Mouse (Mus musculus): Measurements from ENCODE around the gene Numa1.
"Not testable (repeated sequence)": the region's sequence is repeated elsewhere in the genome, so short reads cannot be mapped to it uniquely, and the experiment has no call there.

The Numa1 gene

DNA sequence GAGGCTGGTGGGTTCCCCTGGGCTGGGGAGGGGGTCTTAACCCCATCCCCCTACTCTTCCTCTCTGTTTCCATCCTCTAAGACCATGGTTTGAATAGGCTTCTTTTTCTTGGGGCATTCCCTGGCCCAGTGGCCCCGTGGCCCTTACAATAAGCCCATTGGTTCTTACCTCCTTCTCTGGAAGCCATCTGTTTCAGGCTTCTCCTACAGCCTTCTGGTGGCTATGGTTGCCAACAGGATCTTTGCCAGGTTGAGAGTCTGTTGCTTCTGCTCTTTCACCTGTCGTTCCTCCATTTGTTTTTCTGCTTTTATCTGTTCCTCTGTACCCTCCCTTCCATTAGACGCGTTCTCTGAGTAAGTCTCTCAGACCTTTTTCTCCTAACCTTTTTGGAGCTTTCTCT, 3.7 kb downstream of the Numa1 start:
- DNase-seq (ENCODE audit: low read depth), result no peak

DNA sequence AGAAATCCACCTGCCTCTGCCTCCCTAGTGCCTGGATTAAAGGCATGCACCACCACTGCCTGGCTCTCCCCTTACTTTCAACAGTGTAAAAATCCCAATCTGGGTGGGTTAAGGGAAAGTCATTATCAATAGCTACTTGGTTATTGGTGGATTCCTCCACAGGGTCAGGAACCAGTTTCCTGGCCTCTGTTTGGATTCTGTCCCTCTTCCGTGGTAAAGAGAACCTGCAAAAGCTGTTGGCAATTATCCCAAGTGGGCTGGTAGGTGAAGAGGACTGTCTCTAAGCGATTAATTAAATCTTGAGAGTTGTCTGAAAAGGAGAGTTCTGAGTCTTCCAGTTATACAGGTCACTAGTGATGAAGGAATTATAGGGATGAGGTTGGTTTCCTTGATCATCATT, 4.4 kb downstream of the Numa1 start:
- no peak for DNase-seq (ENCODE audit: low read depth)

GRCm38 (mm10) chr7:101939758-101940157, 5.8 kb downstream of the Numa1 start:
- DNase-seq (ENCODE audit: low read depth), result no peak

DNA sequence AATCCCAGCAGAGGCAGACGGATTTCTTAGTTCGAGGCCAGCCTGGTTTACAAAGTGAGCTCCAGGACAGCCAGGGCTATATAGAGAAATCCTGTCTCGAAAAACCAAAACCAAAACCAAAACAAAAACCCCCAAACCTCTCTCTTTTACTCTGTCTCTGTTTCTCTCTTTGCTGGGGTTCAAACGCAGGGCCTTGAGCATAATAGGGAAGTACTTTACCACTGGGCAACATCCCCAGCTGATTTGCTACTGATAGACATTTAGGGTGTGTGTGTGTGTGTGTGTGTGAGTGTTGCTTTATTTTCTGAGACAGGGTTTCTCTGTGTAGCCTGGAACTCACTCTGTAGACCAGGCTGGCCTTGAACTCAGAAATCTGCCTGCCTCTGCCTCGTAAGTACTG, 15.1 kb downstream of the Numa1 start:
- not testable (repeated sequence) for DNase-seq (ENCODE audit: low read depth)

GRCm38 (mm10) chr7:101951648-101952047, 17.7 kb downstream of the Numa1 start:
- no peak for DNase-seq (ENCODE audit: low read depth)

DNA sequence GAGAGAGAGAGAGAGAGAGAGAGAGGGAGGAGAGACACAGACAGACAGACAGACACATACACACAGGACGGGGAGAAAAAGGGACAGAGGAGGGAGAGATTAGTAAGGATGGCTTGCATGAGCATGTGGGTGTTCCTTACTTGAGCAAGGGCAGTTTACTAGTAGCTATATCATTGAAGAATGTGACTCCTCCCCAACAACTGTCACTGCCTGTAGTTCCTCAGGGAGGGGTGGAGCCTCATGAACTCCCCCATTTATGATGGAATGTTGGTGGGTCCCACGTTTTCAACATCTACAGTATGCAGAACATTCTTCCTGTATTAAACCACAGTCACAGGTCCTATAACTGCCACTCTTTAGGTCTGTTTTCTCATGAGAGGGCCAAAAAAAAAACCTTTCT, 18.2 kb downstream of the Numa1 start:
- no peak for DNase-seq (ENCODE audit: low read depth)

- no peak for DNase-seq (ENCODE audit: low read depth)
Measured at GRCm38 (mm10) chr7:101954163-101954562, 20.3 kb downstream of the Numa1 start.

GRCm38 (mm10) chr7:101955276-101955675, 21.4 kb downstream of the Numa1 start:
- no peak for DNase-seq (ENCODE audit: low read depth)

GRCm38 (mm10) chr7:101955862-101956261, 22.0 kb downstream of the Numa1 start:
- DNase-seq (ENCODE audit: low read depth), result no peak

DNA sequence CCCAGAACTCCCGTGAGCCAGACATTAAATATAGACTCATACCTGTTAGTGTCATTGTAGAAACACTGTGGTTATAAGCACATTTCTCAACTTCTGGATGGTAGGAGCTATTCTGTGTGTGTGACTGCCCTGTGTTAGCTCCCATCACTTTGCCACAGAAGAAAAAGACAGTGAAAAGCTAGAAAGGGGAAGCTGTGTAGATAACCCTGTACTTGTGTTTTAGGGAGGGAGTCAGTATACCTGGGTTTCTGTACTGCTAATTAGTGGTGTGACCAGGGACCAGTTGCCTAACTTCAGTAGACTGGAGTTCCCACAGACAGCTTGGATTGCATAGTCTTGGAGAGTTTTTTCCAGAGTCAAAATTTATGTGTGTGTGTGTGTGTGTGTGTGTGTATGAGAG, 22.6 kb downstream of the Numa1 start:
- DNase-seq (ENCODE audit: low read depth), result no peak

GRCm38 (mm10) chr7:101956911-101957310, 23.0 kb downstream of the Numa1 start:
- DNase-seq (ENCODE audit: low read depth), result no peak

DNA sequence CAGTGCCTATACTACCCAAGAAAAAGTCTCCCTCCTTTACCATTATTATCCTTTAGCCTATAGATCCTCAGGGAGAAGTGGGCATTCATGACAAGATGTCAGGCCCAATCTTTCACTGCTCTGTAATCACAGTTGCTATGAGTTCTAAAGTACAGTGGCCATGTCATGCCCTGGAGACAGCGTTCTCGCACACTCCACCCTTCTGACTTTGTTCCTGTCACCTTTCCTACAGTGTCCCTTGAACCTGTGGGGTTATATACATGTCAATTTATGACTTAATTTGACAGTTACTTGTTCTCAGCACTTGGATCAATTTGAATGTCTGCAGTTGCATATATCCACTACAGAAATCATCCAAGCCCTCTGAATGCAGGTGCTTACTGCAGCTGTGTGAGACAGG, 28.9 kb downstream of the Numa1 start:
- DNase-seq (ENCODE audit: low read depth), result no peak

- no peak for DNase-seq (ENCODE audit: low read depth)
Measured at GRCm38 (mm10) chr7:101963621-101964020, 29.7 kb downstream of the Numa1 start.

DNA sequence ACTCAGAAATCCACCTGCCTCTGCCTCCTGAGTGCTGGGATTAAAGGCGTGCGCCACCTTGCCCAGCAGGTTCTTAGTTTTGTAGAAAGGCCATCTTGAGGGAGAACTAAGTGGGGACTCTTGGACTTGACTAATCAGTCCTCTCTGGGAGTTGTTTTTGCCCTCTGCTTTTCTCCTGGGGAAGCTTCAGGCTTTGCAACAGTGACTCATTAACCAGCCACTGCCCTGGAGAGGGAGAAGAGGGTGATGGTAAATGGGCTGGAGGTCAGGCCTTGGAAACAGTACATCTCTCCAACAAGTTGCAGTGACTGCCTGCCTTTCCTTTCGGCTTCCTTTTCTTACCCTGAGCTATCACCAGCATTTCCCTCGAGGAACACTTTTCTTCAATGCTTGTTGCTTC, 30.6 kb downstream of the Numa1 start:
- peak; percentile 27 for DNase-seq (ENCODE audit: low read depth)

- no peak for DNase-seq (ENCODE audit: low read depth)
Measured at GRCm38 (mm10) chr7:101965606-101966005, 31.7 kb downstream of the Numa1 start.

- DNase-seq (ENCODE audit: low read depth), result no peak
Measured at GRCm38 (mm10) chr7:101967256-101967655, 33.3 kb downstream of the Numa1 start.

DNA sequence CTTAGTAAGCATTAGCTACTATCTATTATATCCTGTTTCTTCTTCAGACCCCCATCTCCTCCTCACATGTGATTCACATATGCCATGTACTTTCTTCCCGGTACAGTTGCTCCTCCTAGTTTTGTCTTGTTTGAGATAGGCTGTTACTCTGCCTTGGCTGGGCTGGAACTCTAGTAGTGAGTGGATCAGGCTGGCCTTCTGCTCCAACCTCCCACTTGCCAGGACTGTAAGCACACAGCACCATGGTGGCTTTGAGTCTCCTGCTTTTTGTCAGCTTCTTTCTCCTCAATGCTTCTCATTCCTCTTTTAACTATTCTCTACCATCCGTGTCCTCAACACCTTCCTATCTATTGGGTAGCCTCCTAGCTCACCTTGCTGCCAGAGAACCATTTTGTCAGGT, 34.8 kb downstream of the Numa1 start:
- DNase-seq (ENCODE audit: low read depth), result no peak

DNA sequence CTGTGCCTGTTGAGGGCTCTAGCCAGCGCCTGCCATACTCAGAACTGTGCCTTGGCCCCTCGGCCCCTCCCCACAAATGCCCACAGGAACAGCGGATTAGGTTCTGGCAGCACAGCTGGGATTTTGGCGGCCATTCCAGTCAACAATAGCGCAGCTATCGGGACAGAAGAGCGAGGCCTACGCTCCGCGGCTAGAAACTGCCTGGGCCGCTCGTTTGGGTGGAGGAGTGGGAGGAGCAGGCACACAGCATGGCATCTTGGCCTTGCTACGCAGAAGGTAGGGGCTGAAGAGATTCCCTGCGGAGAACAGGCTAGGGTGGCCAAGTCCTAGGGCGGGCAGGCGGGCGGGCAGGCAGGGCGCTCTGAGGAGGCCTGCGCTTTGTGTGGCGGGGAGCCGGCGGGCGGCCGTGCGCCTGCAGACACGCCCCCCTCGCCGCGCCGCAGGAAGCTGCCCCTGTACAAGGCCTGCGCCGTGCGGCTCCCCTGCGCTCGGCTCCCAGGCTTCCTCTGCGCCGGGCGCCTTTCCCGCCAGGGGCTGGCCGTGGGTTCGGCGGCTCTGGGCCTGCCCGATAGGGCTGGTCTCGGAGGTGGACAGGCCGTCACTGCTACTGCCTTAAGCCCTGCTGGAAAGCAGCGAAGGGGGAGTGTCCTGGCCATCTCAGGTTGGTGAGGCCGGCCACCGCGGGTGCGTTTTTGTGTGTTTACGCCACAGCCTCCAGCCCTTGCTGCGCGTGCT, 36.0 kb downstream of the Numa1 start:
- peak; percentile 66 for DNase-seq (ENCODE audit: low read depth)

- DNase-seq (ENCODE audit: low read depth), result peak; percentile 80
Measured at GRCm38 (mm10) chr7:101970429-101970775, 36.5 kb downstream of the Numa1 start.

- DNase-seq (ENCODE audit: low read depth), result peak; percentile 63
Measured at GRCm38 (mm10) chr7:101970821-101971461, 37.0 kb downstream of the Numa1 start.

DNA sequence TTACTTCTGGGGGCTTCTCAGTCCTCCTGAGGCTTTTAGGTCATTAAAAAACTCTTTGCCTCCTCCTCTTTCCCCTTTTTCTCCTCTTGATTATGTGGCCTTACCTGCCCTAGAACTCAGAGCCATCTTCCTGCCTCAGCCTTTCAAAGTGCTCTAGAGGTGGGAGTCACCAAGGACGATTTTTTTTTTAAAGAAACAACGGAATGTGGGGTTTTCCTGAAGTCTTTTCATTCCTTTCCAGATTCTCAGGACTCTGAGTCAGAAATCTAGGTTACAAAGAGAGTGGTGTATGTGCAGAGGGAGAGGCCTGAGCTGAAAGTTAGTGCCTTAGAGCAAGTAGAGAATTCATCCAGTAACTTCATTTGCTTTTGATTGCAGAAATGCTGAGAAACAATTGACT, 37.8 kb downstream of the Numa1 start:
- DNase-seq (ENCODE audit: low read depth), result peak; percentile 40

GRCm38 (mm10) chr7:101973730-101974129, 39.8 kb downstream of the Numa1 start:
- no peak for DNase-seq (ENCODE audit: low read depth)

GRCm38 (mm10) chr7:101974505-101974904, 40.6 kb downstream of the Numa1 start:
- DNase-seq (ENCODE audit: low read depth), result peak; percentile 30

- no peak for DNase-seq (ENCODE audit: low read depth)
Measured at GRCm38 (mm10) chr7:101982735-101983134, 48.8 kb downstream of the Numa1 start.
